Mouse (Mus musculus): ENCODE data around the gene Gm3336. TPM values are rescaled to one million over a fixed set of nuclear protein-coding genes. Genes with fewer than 3 reads are reported as not detected.

Gm3336 gene
- polyA plus RNA-seq, 1 experiment: not detected

GRCm38 (mm10) chr8:70713991-70714390, 4.4 kb upstream of the Gm3336 start:
- no peak overlapping the region for H3ac ChIP-seq (ENCODE audit: control insufficient read depth, insufficient read length, low read depth)
- no peak overlapping the region for H3K4me3 ChIP-seq (ENCODE audit: insufficient read depth, poor library complexity, severe bottlenecking)
- H3K27me3 ChIP-seq (ENCODE audit: control insufficient read depth, insufficient read depth, insufficient read length): no peaks in the 10 kb centered on the region
- H3K79me3 ChIP-seq (ENCODE audit: low read depth): no peaks in the 10 kb centered on the region
- H3K79me2 ChIP-seq (ENCODE audit: control insufficient read depth, insufficient read depth): no peaks in the 10 kb centered on the region
- TF ChIP-seq CEBPB (IDR thresholded peaks at IDR 0.05; ENCODE audit: low read depth): no peak
- no peaks in the 10 kb centered on the region for H3K36me3 ChIP-seq (ENCODE audit: control insufficient read depth, insufficient read depth)

GRCm38 (mm10) chr8:70715086-70715485, 3.3 kb upstream of the Gm3336 start:
- no peak overlapping the region for H3K4me3 ChIP-seq (ENCODE audit: insufficient read depth, poor library complexity, severe bottlenecking)
- no peaks in the 10 kb centered on the region for H3K36me3 ChIP-seq (ENCODE audit: control insufficient read depth, insufficient read depth)
- no peaks in the 10 kb centered on the region for H3K27me3 ChIP-seq (ENCODE audit: control insufficient read depth, insufficient read depth, insufficient read length)
- H3K79me3 ChIP-seq (ENCODE audit: low read depth): no peaks in the 10 kb centered on the region
- H3K79me2 ChIP-seq (ENCODE audit: control insufficient read depth, insufficient read depth): no peaks in the 10 kb centered on the region
- H3ac ChIP-seq (ENCODE audit: control insufficient read depth, insufficient read length, low read depth): no peak overlapping the region
- TF ChIP-seq MYOG (IDR thresholded peaks at IDR 0.05; ENCODE audit: control insufficient read depth, extremely low read depth, insufficient read length) (no peak), CTCF (IDR thresholded peaks at IDR 0.05; ENCODE audit: control insufficient read depth, insufficient read depth, insufficient read length) (no peak), MYOD1 (IDR thresholded peaks at IDR 0.05; ENCODE audit: control insufficient read depth, insufficient read length, low read depth) (no peak), FOSL1 (IDR thresholded peaks at IDR 0.05; ENCODE audit: insufficient read depth, low read length, poor library complexity, severe bottlenecking) (no peak)

DNA sequence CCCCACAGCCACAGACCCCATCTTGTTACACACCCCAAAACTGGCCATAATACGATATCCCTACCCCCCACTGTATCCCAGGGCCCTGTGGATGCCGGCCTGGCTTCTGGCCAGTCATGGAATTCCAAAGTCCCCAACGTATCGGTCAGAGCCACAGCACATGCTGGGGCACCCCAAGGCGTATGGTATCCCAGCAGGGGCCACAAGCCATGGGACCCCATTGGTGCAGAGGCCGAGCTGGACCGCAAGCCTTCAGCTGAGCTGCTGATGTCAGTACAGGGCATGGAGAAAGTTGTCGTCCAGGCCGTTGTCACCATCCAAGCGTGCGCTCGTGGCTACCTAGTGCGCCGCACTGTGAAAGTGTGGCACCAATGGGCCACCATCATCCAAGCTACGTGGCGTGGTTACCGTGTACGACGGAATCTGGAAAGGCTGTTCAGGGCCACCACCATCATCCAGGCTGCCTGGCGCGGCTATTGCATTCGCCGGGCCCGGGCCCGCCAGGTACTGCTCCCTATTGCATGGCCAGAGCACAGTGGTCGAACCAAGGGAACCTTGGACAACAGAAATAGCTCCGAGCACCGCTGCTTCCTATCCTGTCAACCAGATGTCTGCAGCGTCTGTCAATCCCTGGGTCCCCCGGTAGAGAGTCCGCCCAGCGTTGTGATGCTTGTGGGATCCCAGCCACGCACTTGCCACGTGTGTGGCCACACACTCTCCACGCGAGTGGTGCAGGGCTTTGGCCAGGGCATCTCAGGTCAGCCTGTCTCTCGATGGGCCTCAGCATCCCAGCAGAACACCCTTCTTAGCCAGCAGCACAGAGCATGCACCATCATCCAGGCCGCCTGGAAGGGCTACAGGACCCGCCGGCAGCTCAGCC, 1.6 kb upstream of the Gm3336 start:
- Histone ChIP-seq H3K36me3 (ENCODE audit: control insufficient read depth, insufficient read depth) (no peaks in the 10 kb centered on the region), H3K4me3 (ENCODE audit: insufficient read depth, poor library complexity, severe bottlenecking) (no peak overlapping the region), H3ac (ENCODE audit: control insufficient read depth, insufficient read length, low read depth) (no peak overlapping the region), H3K79me2 (ENCODE audit: control insufficient read depth, insufficient read depth) (no peaks in the 10 kb centered on the region), H3K27me3 (ENCODE audit: control insufficient read depth, insufficient read depth, insufficient read length) (no peaks in the 10 kb centered on the region), H3K79me3 (ENCODE audit: low read depth) (no peaks in the 10 kb centered on the region)
- TF ChIP-seq MAX (IDR thresholded peaks at IDR 0.05) (no peak), FOSL1 (IDR thresholded peaks at IDR 0.05; ENCODE audit: insufficient read depth, low read length, poor library complexity, severe bottlenecking) (no peak), CEBPB (IDR thresholded peaks at IDR 0.05; ENCODE audit: low read depth) (no peak), CTCF (IDR thresholded peaks at IDR 0.05; ENCODE audit: control insufficient read depth, insufficient read depth, insufficient read length) (no peak), USF1 (IDR thresholded peaks at IDR 0.05; ENCODE audit: low read depth) (no peak), MYOG (IDR thresholded peaks at IDR 0.05; ENCODE audit: control insufficient read depth, extremely low read depth, insufficient read length) (no peak), MYOD1 (IDR thresholded peaks at IDR 0.05; ENCODE audit: control insufficient read depth, insufficient read length, low read depth) (no peak)

GRCm38 (mm10) chr8:70719796-70720270, 1.5 kb downstream of the Gm3336 start:
- TF ChIP-seq MYOD1 (IDR thresholded peaks at IDR 0.05; ENCODE audit: control insufficient read depth, insufficient read length, low read depth) (peak; percentile 63), CEBPB (IDR thresholded peaks at IDR 0.05; ENCODE audit: low read depth) (no peak)
- H3K27me3 ChIP-seq (ENCODE audit: control insufficient read depth, insufficient read depth, insufficient read length): no peaks in the 10 kb centered on the region
- H3ac ChIP-seq (ENCODE audit: control insufficient read depth, insufficient read length, low read depth): no peak overlapping the region
- no peaks in the 10 kb centered on the region for H3K36me3 ChIP-seq (ENCODE audit: control insufficient read depth, insufficient read depth)
- no peak overlapping the region for H3K4me3 ChIP-seq (ENCODE audit: insufficient read depth, poor library complexity, severe bottlenecking)
- no peaks in the 10 kb centered on the region for H3K79me3 ChIP-seq (ENCODE audit: low read depth)
- H3K79me2 ChIP-seq (ENCODE audit: control insufficient read depth, insufficient read depth): no peaks in the 10 kb centered on the region

DNA sequence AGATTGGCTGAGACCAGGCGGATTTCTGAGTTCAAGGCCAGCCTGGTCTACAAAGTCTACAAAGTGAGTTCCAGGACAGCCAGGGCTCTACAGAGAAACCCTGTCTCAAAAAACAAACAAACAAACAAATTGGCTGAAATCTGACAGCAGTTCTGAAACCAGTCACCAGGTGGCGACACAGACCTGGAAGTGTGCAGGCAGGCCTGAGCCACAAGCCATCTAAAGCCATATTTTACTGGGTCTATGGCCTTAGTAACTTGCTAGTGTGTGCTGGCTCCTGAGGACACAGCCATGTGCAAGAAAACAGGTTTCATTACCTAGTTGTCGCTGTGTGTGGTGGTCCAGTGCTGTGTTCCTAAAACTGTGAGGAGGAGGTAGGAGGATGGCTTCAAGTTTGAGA, 2.4 kb downstream of the Gm3336 start:
- H3K27me3 ChIP-seq (ENCODE audit: control insufficient read depth, insufficient read depth, insufficient read length): no peaks in the 10 kb centered on the region
- H3K79me2 ChIP-seq (ENCODE audit: control insufficient read depth, insufficient read depth): no peaks in the 10 kb centered on the region
- no peak overlapping the region for H3ac ChIP-seq (ENCODE audit: control insufficient read depth, insufficient read length, low read depth)
- no peaks in the 10 kb centered on the region for H3K36me3 ChIP-seq (ENCODE audit: control insufficient read depth, insufficient read depth)
- no peak overlapping the region for H3K4me3 ChIP-seq (ENCODE audit: insufficient read depth, poor library complexity, severe bottlenecking)
- no peaks in the 10 kb centered on the region for H3K79me3 ChIP-seq (ENCODE audit: low read depth)
- no peak for TF ChIP-seq FOSL1 (IDR thresholded peaks at IDR 0.05; ENCODE audit: insufficient read depth, low read length, poor library complexity, severe bottlenecking)
- TF ChIP-seq USF1 (IDR thresholded peaks at IDR 0.05; ENCODE audit: low read depth): no peak
- no peak for TF ChIP-seq MYOD1 (IDR thresholded peaks at IDR 0.05; ENCODE audit: control insufficient read depth, insufficient read length, low read depth)
- peak; percentile 71 for TF ChIP-seq CTCF (IDR thresholded peaks at IDR 0.05; ENCODE audit: control insufficient read depth, insufficient read depth, insufficient read length)
- no peak for TF ChIP-seq MYOG (IDR thresholded peaks at IDR 0.05; ENCODE audit: control insufficient read depth, extremely low read depth, insufficient read length)
- no peak for TF ChIP-seq MAX (IDR thresholded peaks at IDR 0.05)
- no peak for TF ChIP-seq CEBPB (IDR thresholded peaks at IDR 0.05; ENCODE audit: low read depth)

DNA sequence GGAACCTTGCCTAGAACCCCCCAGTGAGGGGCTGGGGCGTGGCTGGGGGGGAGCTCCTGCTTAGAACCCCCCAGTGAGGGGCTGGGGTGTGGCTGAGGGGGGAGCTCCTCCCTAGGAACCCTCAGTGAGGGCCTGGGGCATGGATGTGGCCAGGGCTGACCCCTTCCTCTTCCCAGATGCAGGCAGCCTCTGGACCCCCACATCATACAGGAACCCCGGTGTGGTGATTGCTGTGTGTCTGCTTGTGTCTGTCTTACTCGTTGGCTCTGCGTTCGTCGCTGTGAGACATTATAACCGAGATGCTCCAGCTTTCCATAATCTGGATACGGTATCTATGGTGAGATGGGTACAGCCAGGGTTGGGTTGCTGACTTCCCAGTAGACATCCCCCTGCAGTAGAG, 3.3 kb downstream of the Gm3336 start:
- H3K27me3 ChIP-seq (ENCODE audit: control insufficient read depth, insufficient read depth, insufficient read length): no peaks in the 10 kb centered on the region
- H3ac ChIP-seq (ENCODE audit: control insufficient read depth, insufficient read length, low read depth): no peak overlapping the region
- no peak overlapping the region for H3K4me3 ChIP-seq (ENCODE audit: insufficient read depth, poor library complexity, severe bottlenecking)
- no peaks in the 10 kb centered on the region for H3K36me3 ChIP-seq (ENCODE audit: control insufficient read depth, insufficient read depth)
- H3K79me2 ChIP-seq (ENCODE audit: control insufficient read depth, insufficient read depth): no peaks in the 10 kb centered on the region
- no peaks in the 10 kb centered on the region for H3K79me3 ChIP-seq (ENCODE audit: low read depth)
- TF ChIP-seq MAX (IDR thresholded peaks at IDR 0.05) (no peak), CEBPB (IDR thresholded peaks at IDR 0.05; ENCODE audit: low read depth) (no peak), USF1 (IDR thresholded peaks at IDR 0.05; ENCODE audit: low read depth) (no peak), MYOD1 (IDR thresholded peaks at IDR 0.05; ENCODE audit: control insufficient read depth, insufficient read length, low read depth) (no peak), FOSL1 (IDR thresholded peaks at IDR 0.05; ENCODE audit: insufficient read depth, low read length, poor library complexity, severe bottlenecking) (no peak), CTCF (IDR thresholded peaks at IDR 0.05; ENCODE audit: control insufficient read depth, insufficient read depth, insufficient read length) (no peak), MYOG (IDR thresholded peaks at IDR 0.05; ENCODE audit: control insufficient read depth, extremely low read depth, insufficient read length) (no peak)

Measured in C2C12 (cell line).